In the genomic region with DNA sequence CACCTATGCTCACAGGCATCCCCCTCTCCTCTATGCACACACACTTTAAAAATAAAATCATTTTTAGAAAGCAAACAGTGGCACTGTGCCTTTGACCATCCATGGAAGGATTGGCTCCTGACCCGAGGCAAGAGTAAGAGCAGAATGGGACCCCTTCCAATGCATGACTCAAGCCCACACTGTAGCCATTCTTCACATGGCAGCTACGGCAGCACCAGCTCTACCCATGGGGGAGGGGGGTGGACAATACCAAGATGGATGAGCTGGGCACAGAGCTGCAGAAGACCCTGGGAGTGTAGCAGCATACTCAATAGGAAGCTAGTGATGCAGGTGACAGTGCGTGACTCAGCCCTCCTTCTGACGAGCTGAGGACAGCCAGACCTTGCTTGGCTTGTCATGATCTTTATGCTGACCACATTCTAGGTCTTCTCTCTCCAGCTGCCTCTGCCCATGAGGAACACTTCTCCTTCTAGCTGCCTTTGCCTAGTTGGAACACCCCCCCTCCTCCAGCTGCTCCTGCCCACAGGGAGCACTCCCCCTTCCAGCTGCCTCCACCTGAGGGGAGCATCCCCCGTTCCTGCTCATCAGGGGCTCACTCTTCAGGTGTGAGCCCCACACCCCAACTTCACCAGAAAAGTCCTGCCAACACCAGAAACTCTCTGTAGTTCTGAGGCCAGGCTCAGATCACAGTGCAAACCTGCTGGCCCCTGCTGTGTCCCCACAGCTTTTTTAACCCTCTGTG, we compare ENCODE assay signal across 11 mouse cellular contexts. TPM values are rescaled to one million over a fixed set of nuclear protein-coding genes. Genes with fewer than 3 reads are reported as not detected.
A peak's percentile ranks its signal among the peaks of the same experiment; 100 is the strongest.
DNase-seq lines count a peak whose midpoint lies in the region; ATAC-seq lines count a peak whose summit lies in the region.
"Had no signal": no experiment of that assay in that cellular context is flagged by ENCODE, and none has a peak within 500 bp of the region (broad histone marks: within the 10 kb centered on the region; RNA-seq: fewer than 3 reads in every experiment).

No protein-coding gene starts in this region.

- H3K27me3 ChIP-seq in hindbrain, embryonic 16.5 days (replicated peaks; ENCODE audit: control insufficient read depth, insufficient read depth, low read length) = no peaks in the 10 kb centered on the region
- H3K27me3 ChIP-seq in hindbrain, embryonic 13.5 days = 0 out of 2 replicates have a peak, but pooled peaks cover 3% of the 10 kb centered on the region
- H3K27me3 ChIP-seq: Patski had no signal

- no peak overlapping the region for H3K4me2 ChIP-seq in hindbrain, embryonic 16.5 days (ENCODE audit: low read length)
- no peak overlapping the region for H3K4me2 ChIP-seq in hindbrain, embryonic 13.5 days
- H3K4me2 ChIP-seq: midbrain, embryonic 12.5 days had no signal

- ATAC-seq in hindbrain, embryonic 16.5 days = peak; percentile 67; the same call in 1 of the 2 replicates
- no peak for ATAC-seq in hindbrain, embryonic 13.5 days (ENCODE audit: low FRiP score)

- intact Hi-C loops in heart, postnatal 10 days (cut with DNase I) = loop anchor here (5.0 kb wide), 1 partner anchor 83 kb away; no protein-coding TSS in a partner anchor

- no peak overlapping the region for H3K27ac ChIP-seq in hindbrain, embryonic 16.5 days (ENCODE audit: low read depth, low read length)
- no peak overlapping the region for H3K27ac ChIP-seq in hindbrain, embryonic 13.5 days
- H3K27ac ChIP-seq: midbrain, embryonic 12.5 days had no signal

- H3K4me1 ChIP-seq in hindbrain, embryonic 16.5 days (ENCODE audit: control insufficient read depth, insufficient read depth, low read depth, low read length) = peaks cover 15% of the 10 kb centered on the region
- H3K4me1 ChIP-seq in hindbrain, embryonic 13.5 days (replicated peaks) = peaks cover 26% of the 10 kb centered on the region

- DNase-seq in 3T3-L1 (ENCODE audit: low read depth, low spot score) (peak; percentile 92), adipocyte (ENCODE audit: low spot score) (peak; percentile 32)
- peak; percentile 52 to 67 for DNase-seq in heart, postnatal 10 days
- no peak for DNase-seq in thymus, postnatal 14 days
- no peak for DNase-seq in kidney, adult 8-10 months
- DNase-seq in layer of hippocampus, adult 9-10 months (ENCODE audit: low spot score) = no peak

- no peak overlapping the region for H3K4me3 ChIP-seq in hindbrain, embryonic 16.5 days (ENCODE audit: low read length)
- H3K4me3 ChIP-seq in hindbrain, embryonic 13.5 days = no peak overlapping the region
- H3K4me3 ChIP-seq: gastrocnemius, adult 2 months; midbrain, embryonic 12.5 days had no signal

- H3K9me3 ChIP-seq in hindbrain, embryonic 16.5 days (ENCODE audit: control insufficient read depth, low read length) = no peaks in the 10 kb centered on the region
- H3K9me3 ChIP-seq in hindbrain, embryonic 13.5 days = no peaks in the 10 kb centered on the region
- H3K9me3 ChIP-seq: midbrain, embryonic 12.5 days had no signal

- WGBS in hindbrain, embryonic 16.5 days = 45% methylated on average over 5 of the region's 5 CpGs
- 52% methylated on average over 5 of the region's 5 CpGs for WGBS in hindbrain, embryonic 13.5 days

- H3K36me3 ChIP-seq in hindbrain, embryonic 16.5 days (ENCODE audit: control insufficient read depth, insufficient read depth, low read length) = no peaks in the 10 kb centered on the region
- no peaks in the 10 kb centered on the region for H3K36me3 ChIP-seq in hindbrain, embryonic 13.5 days
- H3K36me3 ChIP-seq: midbrain, embryonic 12.5 days had no signal

- H3K9ac ChIP-seq in hindbrain, embryonic 16.5 days (ENCODE audit: low read depth, low read length) = no peak overlapping the region
- H3K9ac ChIP-seq in hindbrain, embryonic 13.5 days = no peak overlapping the region
- H3K9ac ChIP-seq: midbrain, embryonic 12.5 days had no signal

RNA-seq across cellular contexts. Expression of gene 1810010D01Rik, which starts 12.6 kb away (rescaled TPM):
- not detected in 2 replicates for polyA plus RNA-seq in hindbrain, embryonic 16.5 days (2015; fragmentation: Nextera tagmentation; extraction: Ambion mirVana)
- 0.38 TPM in 1 of 2 replicates, not detected in the other for polyA plus RNA-seq in hindbrain, embryonic 13.5 days (2015; fragmentation: Nextera tagmentation; extraction: Ambion mirVana)
- not detected for total RNA-seq in heart, postnatal 10 days (2021)
- polyA plus RNA-seq: Patski had no signal

Comparison
In these comparisons a context has a peak if more than half of its experiments do, and no peak if none do; other contexts are left out.
1. DNase-seq: peak in 3T3-L1 (single experiment), adipocyte (single experiment) and heart, postnatal 10 days (2 of 2); none in thymus, postnatal 14 days (single experiment), kidney, adult 8-10 months (0 of 2) and layer of hippocampus, adult 9-10 months (single experiment).